Mouse (Mus musculus) CH12.LX (cell line): ENCODE measurements around the gene Gpank1. TPM values are rescaled to one million over a fixed set of nuclear protein-coding genes. Genes with fewer than 3 reads are reported as not detected.

Experiments used
- DNase-seq: peaks from one replicate; pipeline ENCODE4 v3.0.0-alpha.2; 2013; ENCODE audit errors: extremely low read depth
- H3K27ac ChIP-seq: 2 replicates; pipeline ENCODE4 v1.5.1; 2012; ENCODE audit warnings: low read depth, mild to moderate bottlenecking, control low read depth, moderate library complexity; ENCODE audit not compliant: insufficient read depth
- H3K27me3 ChIP-seq: replicated peaks from 2 replicates; pipeline ENCODE3; 2012; ENCODE audit warnings: inconsistent platforms
- H3K36me3 ChIP-seq, 2 experiments: replicated peaks in 1 of 2; 2 replicates each; pipeline versions ENCODE3 to v1.6.1; 2012; ENCODE audit warnings: inconsistent platforms in 1 of 2, low read length in 1 of 2, mild to moderate bottlenecking in 1 of 2, mixed read lengths in 1 of 2, moderate library complexity in 1 of 2; ENCODE audit not compliant: control insufficient read depth in 1 of 2, insufficient read depth in 1 of 2
- H3K4me1 ChIP-seq, 2 experiments: 2 replicates each; pipeline ENCODE4 v1.6.1; 2012; ENCODE audit warnings: inconsistent platforms in 1 of 2, moderate library complexity in 1 of 2; ENCODE audit not compliant: insufficient read depth in 2 of 2, control insufficient read depth in 1 of 2
- H3K4me2 ChIP-seq: 2 replicates; pipeline ENCODE4 v1.6.1; 2012; ENCODE audit warnings: low read depth, mild to moderate bottlenecking, control low read depth; ENCODE audit not compliant: poor library complexity, insufficient read depth, severe bottlenecking
- H3K4me3 ChIP-seq, 3 experiments: fragments of 150-350 bp in 1 of 3; sonication (generic) in 1 of 3; replicated peaks in 1 of 3; 2 replicates each; pipeline versions ENCODE3 to v1.5.1; 2011 to 2012; ENCODE audit warnings: low read depth in 2 of 3, low read length in 2 of 3, mild to moderate bottlenecking in 2 of 3, moderate library complexity in 2 of 3, control low read depth in 1 of 3, improper control_type of control experiment in 1 of 3, inconsistent platforms in 1 of 3, mixed read lengths in 1 of 3; ENCODE audit not compliant: poor library complexity in 1 of 3
- H3K79me2 ChIP-seq: replicated peaks from 2 replicates; pipeline ENCODE4 v1.6.1; 2012; ENCODE audit warnings: mild to moderate bottlenecking, moderate library complexity; ENCODE audit not compliant: control insufficient read depth, poor library complexity, insufficient read depth, severe bottlenecking; ENCODE audit errors: extremely low read depth
- H3K9ac ChIP-seq: 2 replicates; pipeline ENCODE4 v1.6.1; 2012; ENCODE audit warnings: low read depth, mild to moderate bottlenecking, control low read depth, moderate library complexity; ENCODE audit not compliant: insufficient read depth
- H3K9me3 ChIP-seq: replicated peaks from 2 replicates; pipeline ENCODE3; 2012; ENCODE audit warnings: low read length, inconsistent platforms, mixed read lengths
- CHD1 ChIP-seq: IDR thresholded peaks from 2 replicates; pipeline ENCODE4 v1.6.1; 2012; ENCODE audit warnings: low read depth, low read length, improper control_type of control experiment, inconsistent platforms
- CHD2 ChIP-seq: IDR thresholded peaks from 2 replicates; pipeline ENCODE4 v1.6.1; 2011; ENCODE audit warnings: low read length, improper control_type of control experiment
- CTCF ChIP-seq, 2 experiments: IDR thresholded peaks in 1 of 2; conservative IDR thresholded peaks in 1 of 2; 2 replicates each; pipeline ENCODE4 v1.5.1; 2011 to 2012; ENCODE audit warnings: low read depth in 2 of 2, low read length in 2 of 2, improper control_type of control experiment in 1 of 2, inconsistent platforms in 1 of 2, mild to moderate bottlenecking in 1 of 2, moderate library complexity in 1 of 2
- E2F4 ChIP-seq: IDR thresholded peaks from 2 replicates; pipeline ENCODE4 v1.6.1; 2011; ENCODE audit warnings: low read depth, low read length, improper control_type of control experiment; ENCODE audit not compliant: insufficient replicate concordance
- ELF1 ChIP-seq: IDR thresholded peaks from 2 replicates; pipeline ENCODE4 v1.6.1; 2014; ENCODE audit warnings: low read depth, mild to moderate bottlenecking, inconsistent platforms, low read length, improper control_type of control experiment
- EP300 ChIP-seq: IDR thresholded peaks from 2 replicates; pipeline ENCODE4 v1.6.1; 2011; ENCODE audit warnings: low read length, improper control_type of control experiment
- IRF4 ChIP-seq: IDR thresholded peaks from 2 replicates; pipeline ENCODE4 v1.6.1; 2014; ENCODE audit warnings: low read depth, mild to moderate bottlenecking, inconsistent platforms, low read length, improper control_type of control experiment
- JUN ChIP-seq: IDR thresholded peaks from 2 replicates; pipeline ENCODE4 v1.6.1; 2011; ENCODE audit warnings: low read depth, mild to moderate bottlenecking, low read length, improper control_type of control experiment, moderate library complexity; ENCODE audit not compliant: insufficient read depth
- JUND ChIP-seq: conservative IDR thresholded peaks from 2 replicates; pipeline ENCODE4 v1.6.1; 2011; ENCODE audit warnings: low read depth, low read length, improper control_type of control experiment
- MAX ChIP-seq: IDR thresholded peaks from 2 replicates; pipeline ENCODE4 v1.6.1; 2011; ENCODE audit warnings: low read length, improper control_type of control experiment
- MAZ ChIP-seq: IDR thresholded peaks from 2 replicates; pipeline ENCODE4 v1.6.1; 2012; ENCODE audit warnings: low read depth, mild to moderate bottlenecking, inconsistent platforms, low read length, improper control_type of control experiment, moderate library complexity
- MEF2A ChIP-seq: IDR thresholded peaks from 2 replicates; pipeline ENCODE4 v1.6.1; 2014; ENCODE audit warnings: low read depth, mild to moderate bottlenecking, inconsistent platforms, low read length, improper control_type of control experiment, borderline replicate concordance
- NRF1 ChIP-seq: IDR thresholded peaks from 2 replicates; pipeline ENCODE4 v1.6.1; 2014; ENCODE audit warnings: low read depth, mild to moderate bottlenecking, inconsistent platforms, low read length, improper control_type of control experiment, moderate library complexity
- POLR2A ChIP-seq: IDR thresholded peaks from 2 replicates; pipeline ENCODE4 v1.6.1; 2011; ENCODE audit warnings: low read depth, mild to moderate bottlenecking, improper control_type of control experiment, low read length
- POLR2AphosphoS2 ChIP-seq: IDR thresholded peaks from 2 replicates; pipeline ENCODE4 v1.6.1; 2011; ENCODE audit warnings: low read depth, low read length, improper control_type of control experiment
- RAD21 ChIP-seq: IDR thresholded peaks from 2 replicates; pipeline ENCODE4 v1.6.1; 2011; ENCODE audit warnings: low read depth, mild to moderate bottlenecking, low read length, improper control_type of control experiment, moderate library complexity
- SMC3 ChIP-seq: IDR thresholded peaks from 2 replicates; pipeline ENCODE4 v1.6.1; 2011; ENCODE audit warnings: low read depth, low read length, improper control_type of control experiment
- TBP ChIP-seq: conservative IDR thresholded peaks from 2 replicates; pipeline ENCODE4 v1.6.1; 2011; ENCODE audit warnings: low read depth, low read length, improper control_type of control experiment
- TCF12 ChIP-seq: IDR thresholded peaks from 2 replicates; pipeline ENCODE4 v1.6.1; 2014; ENCODE audit warnings: low read depth, mild to moderate bottlenecking, inconsistent platforms, low read length, improper control_type of control experiment
- USF2 ChIP-seq: conservative IDR thresholded peaks from 2 replicates; pipeline ENCODE4 v1.6.1; 2011; ENCODE audit warnings: low read depth, low read length, improper control_type of control experiment
- ZNF384 ChIP-seq: IDR thresholded peaks from 2 replicates; pipeline ENCODE4 v1.6.1; 2012; ENCODE audit warnings: low read depth, low read length, improper control_type of control experiment, inconsistent platforms
- dilution Hi-C: fragments of 300-500 bp; cut with MboI; formaldehyde crosslinking; loops from 2 replicates; pipeline ENCODE4 v1.14.3; 2020; ENCODE audit warnings: low sequenced_read_pairs; ENCODE audit not compliant: extremely low pct_unique_long_range_greater_than_20kb, extremely low pct_ligation_motif_present
- in situ Hi-C: fragments of 300-500 bp; cut with MboI; formaldehyde crosslinking; loops from 3 replicates; pipeline ENCODE4 v1.14.3; 2019; ENCODE audit warnings: low sequenced_read_pairs, low pct_ligation_motif_present, low pct_unique_long_range_greater_than_20kb, mixed read lengths
- polyA plus RNA-seq: library from polyadenylated mRNA; unstranded; fragments of >175 nt; gene quantifications from 2 replicates; pipeline ENCODE4 v1.2.1, GENCODE M21; 2012; ENCODE audit warnings: low read depth; ENCODE audit not compliant: insufficient read length
- total RNA-seq, 2 experiments: library from RNA; depleted of rRNA; stranded (reverse); fragments of 300-350 nt in 1 of 2; fragments of >200 nt in 1 of 2; gene quantifications; 2 replicates each; pipeline ENCODE4 v1.2.3; 2012 to 2014

The Gpank1 gene
- total and polyA plus RNA-seq, 3 experiments: 32.6 to 43.0 (median 33.6) TPM

- TF ChIP-seq MEF2A: no peak; the same call in 1 of the 2 replicates
- no peak for TF ChIP-seq JUN
- TF ChIP-seq CHD2: no peak
- no peak for TF ChIP-seq RAD21
- peak; percentile 8; the same call in 1 of the 2 replicates for TF ChIP-seq ELF1
- TF ChIP-seq SMC3: no peak
- TF ChIP-seq MAX: peak; percentile 87
- no peak for TF ChIP-seq TBP
- TF ChIP-seq IRF4: no peak
- TF ChIP-seq CHD1: peak; percentile 98
- peak in 1 of 2 experiments; percentile 36; a peak in 2 of 4 replicates for TF ChIP-seq CTCF (conservative IDR thresholded peaks at IDR 0.05 in 1 of 2, IDR thresholded peaks at IDR 0.05 in 1 of 2; ENCODE audit: low read depth in 2 of 2, low read length in 2 of 2)
- peak; percentile 68 for TF ChIP-seq MAZ
- 0 out of 2 replicates have a peak, but pooled peaks have one; percentile 39 for TF ChIP-seq POLR2AphosphoS2
- TF ChIP-seq ZNF384: no peak
- TF ChIP-seq POLR2A: peak; percentile 85
- no peak for TF ChIP-seq USF2
- TF ChIP-seq TCF12: peak; percentile 68; the same call in 1 of the 2 replicates
- TF ChIP-seq, all 38 proteins: peak for 15
These were observed 32.2 kb upstream of the Gpank1 start, which contains the start of gene Abhd16a (continued) for GRCm38 (mm10) chr17:35088825-35089644.

GRCm38 (mm10) chr17:35090166-35090932 lies 30.9 kb upstream of the Gpank1 start:
- Histone ChIP-seq H3K4me3 (no peak overlapping the region), H3K27me3 (peaks cover 17% of the 10 kb centered on the region), H3K4me2 (peak overlapping the region; percentile 87), H3K27ac (no peak overlapping the region), H3K9ac (peak overlapping the region; percentile 87), H3K36me3 (peaks cover 19 to 44% of the 10 kb centered on the region in 2 experiments), H3K9me3 (no peaks in the 10 kb centered on the region), H3K4me1 (peaks cover 3 to 20% of the 10 kb centered on the region in 2 experiments), H3K79me2 (no peaks in the 10 kb centered on the region; the same call in 1 of the 2 replicates)
- no peak for TF ChIP-seq MAX
- no peak for TF ChIP-seq POLR2AphosphoS2
- no peak for TF ChIP-seq EP300
- no peak for TF ChIP-seq RAD21
- TF ChIP-seq E2F4: no peak
- TF ChIP-seq SMC3: no peak
- TF ChIP-seq MEF2A: no peak
- TF ChIP-seq TCF12: no peak
- no peak for TF ChIP-seq NRF1
- TF ChIP-seq JUND: no peak
- dilution Hi-C loops: no loop called here
- DNase-seq: no peak
- in situ Hi-C loops: no loop called here
